Mouse (Mus musculus) neural tube, embryonic 14.5 days (tissue): ENCODE results near the gene Slc12a5. TPM values are rescaled to one million over a fixed set of nuclear protein-coding genes. Genes with fewer than 3 reads are reported as not detected.

Source experiments
- ATAC-seq: fragments of 200-750 bp; cut with Nextera tagmentation; 2 replicates; pipeline ENCODE4 v1.8.0; 2017; ENCODE audit warnings: low read depth, mild to moderate bottlenecking, moderate TSS enrichment, moderate library complexity
- H3K27ac ChIP-seq: fragments of 300-500 bp; sonication (generic); 2 replicates; pipeline ENCODE4 v1.5.1; 2014; ENCODE audit warnings: low read depth, mild to moderate bottlenecking, control low read depth, low read length, moderate library complexity, mixed read lengths
- H3K27me3 ChIP-seq: fragments of 300-500 bp; sonication (generic); 2 replicates; pipeline ENCODE4 v1.6.1; 2014; ENCODE audit warnings: low read length; ENCODE audit not compliant: control insufficient read depth, insufficient read depth
- H3K36me3 ChIP-seq: fragments of 300-500 bp; sonication (generic); 2 replicates; pipeline ENCODE4 v1.6.1; 2014; ENCODE audit warnings: low read length, mixed read lengths; ENCODE audit not compliant: control insufficient read depth, insufficient read depth
- H3K4me1 ChIP-seq: fragments of 300-500 bp; sonication (generic); 2 replicates; pipeline ENCODE4 v1.6.1; 2014; ENCODE audit warnings: low read length; ENCODE audit not compliant: control insufficient read depth, insufficient read depth
- H3K4me2 ChIP-seq: fragments of 300-500 bp; sonication (generic); 2 replicates; pipeline ENCODE4 v1.6.1; 2014; ENCODE audit warnings: mild to moderate bottlenecking, low read depth, low read length, control low read depth
- H3K4me3 ChIP-seq: fragments of 300-500 bp; sonication (generic); 2 replicates; pipeline ENCODE4 v1.5.1; 2014; ENCODE audit warnings: low read depth, low read length, control low read depth, mixed read lengths
- H3K9ac ChIP-seq: fragments of 300-500 bp; sonication (generic); replicated peaks from 2 replicates; pipeline ENCODE4 v1.6.1; 2014; ENCODE audit warnings: low read depth, mild to moderate bottlenecking, control low read depth, low read length, mixed read lengths
- H3K9me3 ChIP-seq: fragments of 300-500 bp; sonication (generic); 2 replicates; pipeline ENCODE4 v1.6.1; 2016; ENCODE audit warnings: low read length; ENCODE audit not compliant: control insufficient read depth
- WGBS: fragments of 180-500 bp; shearing (Covaris S2); extraction: QIAGEN DNeasy Blood & Tissue Kit; methylation state at CpG from one replicate; pipeline ENCODE4 v1.1.7; 2014; 5-methylcytosine and 5-hydroxymethylcytosine counted together
- polyA plus RNA-seq: library from polyadenylated mRNA; unstranded; fragments of >200 nt; fragmentation: Nextera tagmentation; extraction: Ambion mirVana; gene quantifications from 2 replicates; pipeline ENCODE4 v1.2.1, GENCODE M21; 2014

Slc12a5 gene
- polyA plus RNA-seq, 1 experiment from 2014 or later: 68.8 TPM

DNA sequence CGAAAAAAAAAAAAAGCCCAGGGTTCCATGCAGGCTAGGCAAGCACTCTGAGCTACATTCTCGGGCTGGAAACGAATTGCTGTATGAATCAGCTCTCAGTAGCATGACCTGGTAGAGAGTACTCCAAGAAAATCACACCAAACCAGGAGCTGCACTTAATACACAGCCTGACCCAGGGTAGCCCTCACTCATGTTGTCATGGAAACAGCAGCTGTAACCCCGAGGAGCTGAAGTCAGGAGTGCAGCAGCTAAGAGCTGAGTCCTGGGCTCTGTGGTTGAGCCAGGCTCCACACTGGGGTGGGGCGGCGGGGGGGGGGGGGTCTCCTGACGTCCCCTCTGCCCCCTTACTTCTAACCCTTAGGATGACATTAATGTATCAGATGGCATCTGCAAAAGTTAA, 38.6 kb upstream of the Slc12a5 start:
- Histone ChIP-seq H3K4me2 (no peak overlapping the region), H3K9ac (no peak overlapping the region), H3K9me3 (no peaks in the 10 kb centered on the region), H3K4me3 (no peak overlapping the region), H3K27me3 (no peaks in the 10 kb centered on the region), H3K36me3 (no peaks in the 10 kb centered on the region), H3K4me1 (peaks cover 8% of the 10 kb centered on the region; the same call in 1 of the 2 replicates), H3K27ac (no peak overlapping the region)
- ATAC-seq: peak; percentile 36; the same call in 1 of the 2 replicates
- 49% methylated on average over 7 of the region's 7 CpGs for WGBS

DNA sequence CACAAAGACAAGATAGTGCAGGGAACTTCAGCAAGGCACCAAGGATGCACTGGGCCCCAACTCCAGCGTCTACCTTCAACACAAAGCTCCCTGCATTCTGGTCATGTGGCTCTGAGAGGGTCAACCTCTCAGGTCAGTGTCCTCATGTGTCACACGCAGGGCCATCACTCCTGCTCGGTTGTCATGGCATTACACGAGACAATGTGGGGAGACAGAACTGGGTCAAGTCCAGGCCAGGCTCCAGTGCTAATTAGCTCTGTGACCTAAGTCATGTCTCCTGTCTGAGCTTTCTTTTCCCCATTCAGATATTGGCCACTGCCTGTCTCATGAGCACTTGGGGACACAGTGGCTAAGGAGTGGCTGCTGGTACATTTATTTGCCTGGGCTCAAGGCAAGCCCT, 37.3 kb upstream of the Slc12a5 start:
- Histone ChIP-seq H3K4me1 (peaks cover 8% of the 10 kb centered on the region; the same call in 1 of the 2 replicates), H3K9me3 (no peaks in the 10 kb centered on the region), H3K4me3 (no peak overlapping the region), H3K9ac (no peak overlapping the region), H3K4me2 (no peak overlapping the region), H3K27ac (no peak overlapping the region), H3K36me3 (no peaks in the 10 kb centered on the region), H3K27me3 (no peaks in the 10 kb centered on the region)
- no peak for ATAC-seq
- 22% methylated on average over 4 of the region's 4 CpGs for WGBS

DNA sequence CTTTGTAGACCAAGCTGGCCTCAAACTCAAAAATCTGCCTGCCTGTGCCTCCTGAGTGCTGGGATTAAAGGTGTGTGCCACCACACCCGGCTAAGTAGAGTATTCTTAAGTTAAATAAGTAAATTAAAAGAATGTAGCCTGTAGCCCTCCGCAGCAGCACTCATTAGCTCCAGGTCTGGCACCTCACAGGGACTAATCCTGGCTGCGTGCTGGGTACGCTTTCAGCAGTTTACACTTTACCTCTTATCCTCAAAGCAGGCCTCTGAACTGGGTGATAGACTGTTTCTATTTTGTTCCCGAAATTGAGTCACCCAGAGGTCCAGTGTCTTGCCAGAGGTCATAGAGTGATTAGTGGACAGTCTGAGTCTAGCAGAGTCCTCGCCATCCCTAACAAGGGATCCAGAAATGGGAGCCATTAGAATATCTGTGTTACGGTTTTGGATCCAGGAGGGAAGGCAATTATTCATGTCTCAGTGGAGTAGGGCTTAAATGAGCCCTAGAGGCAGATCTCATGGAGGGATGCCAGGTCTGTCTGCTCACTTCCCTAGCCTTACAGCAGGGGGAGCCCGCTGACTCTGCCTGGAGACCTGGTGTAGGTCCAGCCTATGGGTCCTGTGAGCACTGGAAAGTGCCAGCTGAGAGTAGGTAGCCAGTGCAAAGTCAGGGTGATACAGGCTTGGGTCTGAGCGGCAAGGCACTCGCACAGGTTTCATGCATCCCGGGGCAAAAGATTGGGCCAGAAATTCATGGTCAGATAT, 36.3 kb upstream of the Slc12a5 start:
- WGBS: 35% methylated on average over 11 of the region's 11 CpGs
- H3K4me3 ChIP-seq: no peak overlapping the region
- no peaks in the 10 kb centered on the region for H3K36me3 ChIP-seq
- H3K9me3 ChIP-seq: no peaks in the 10 kb centered on the region
- no peaks in the 10 kb centered on the region for H3K27me3 ChIP-seq
- peaks cover 8% of the 10 kb centered on the region; the same call in 1 of the 2 replicates for H3K4me1 ChIP-seq
- H3K9ac ChIP-seq: no peak overlapping the region
- 0 out of 2 replicates have a peak overlapping the region, but pooled peaks have one; percentile 16 for H3K27ac ChIP-seq
- no peak overlapping the region for H3K4me2 ChIP-seq
- ATAC-seq: peak; percentile 76; the same call in 1 of the 2 replicates

DNA sequence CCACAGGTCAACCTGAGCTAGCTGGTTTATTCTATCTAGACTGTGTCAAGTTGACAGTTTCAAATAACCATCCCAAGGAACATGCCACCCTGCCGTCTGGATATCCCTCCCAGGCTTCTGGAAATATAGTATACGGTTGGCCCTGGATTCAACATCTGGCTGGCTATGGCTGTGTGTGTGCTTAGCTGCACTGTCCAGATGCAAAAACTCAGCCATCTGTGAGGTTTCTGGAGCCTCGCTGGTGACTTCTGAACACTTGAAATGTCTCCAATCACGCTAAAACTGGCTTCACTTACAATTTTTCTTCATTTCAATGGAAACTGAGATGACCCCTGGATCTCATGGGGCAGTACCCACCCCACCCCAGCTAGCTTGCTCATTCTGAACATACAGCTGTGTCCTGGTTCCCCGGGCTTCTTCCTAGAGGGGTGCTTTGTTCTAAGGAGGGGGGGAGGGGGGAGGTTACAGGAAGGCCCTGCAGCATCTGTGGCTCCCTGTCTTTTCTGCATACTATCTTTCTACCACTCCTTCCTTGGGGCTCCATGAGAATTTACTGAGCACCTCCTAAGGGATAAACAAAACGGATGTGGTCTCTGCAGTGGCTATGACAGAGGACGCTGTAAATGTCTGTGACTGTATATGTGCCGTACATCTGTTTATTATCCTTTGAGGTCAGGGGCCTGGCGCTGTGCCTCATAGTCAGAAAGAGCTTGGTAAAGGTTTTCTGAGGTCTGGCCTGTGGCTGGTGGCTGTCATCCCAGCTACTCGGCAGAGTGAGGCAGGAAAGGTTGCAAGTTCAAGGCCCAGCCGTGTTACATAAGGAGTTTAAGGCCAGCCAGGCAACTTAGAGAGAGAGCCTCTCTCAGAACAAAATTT, 29.7 kb upstream of the Slc12a5 start:
- Histone ChIP-seq H3K27me3 (no peaks in the 10 kb centered on the region), H3K36me3 (no peaks in the 10 kb centered on the region), H3K4me2 (no peak overlapping the region), H3K9ac (no peak overlapping the region), H3K9me3 (no peaks in the 10 kb centered on the region), H3K27ac (no peak overlapping the region), H3K4me1 (no peaks in the 10 kb centered on the region), H3K4me3 (no peak overlapping the region)
- no peak for ATAC-seq
- WGBS: 55% methylated on average over 11 of the region's 11 CpGs

GRCm38 (mm10) chr2:164933534-164933933, 27.1 kb upstream of the Slc12a5 start:
- Histone ChIP-seq H3K4me1 (peaks cover 5% of the 10 kb centered on the region; the same call in 1 of the 2 replicates), H3K4me2 (no peak overlapping the region), H3K4me3 (no peak overlapping the region), H3K36me3 (no peaks in the 10 kb centered on the region), H3K9me3 (no peaks in the 10 kb centered on the region), H3K9ac (no peak overlapping the region), H3K27ac (no peak overlapping the region), H3K27me3 (no peaks in the 10 kb centered on the region)
- 43% methylated on average over 10 of the region's 10 CpGs for WGBS
- ATAC-seq: no peak

DNA sequence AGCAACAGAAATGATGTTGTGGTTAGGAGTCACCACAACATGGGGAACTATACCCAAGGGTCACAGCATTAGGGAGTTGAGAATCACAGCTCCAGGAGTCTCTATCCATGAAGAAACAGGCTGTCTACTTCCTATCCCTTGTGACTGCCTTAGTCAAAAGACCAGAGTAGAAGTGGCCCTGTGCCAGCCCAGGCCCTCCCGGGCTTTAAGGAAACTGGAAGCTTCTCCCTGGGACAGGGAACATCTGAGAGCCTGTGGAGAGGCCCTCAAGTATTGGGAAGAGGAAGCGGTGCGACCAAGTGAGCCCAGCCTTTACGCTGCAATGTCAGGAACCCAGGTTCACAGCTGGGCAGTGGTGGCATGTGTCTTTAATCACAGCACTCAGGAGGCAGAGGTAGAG, 24.6 kb upstream of the Slc12a5 start:
- Histone ChIP-seq H3K9me3 (no peaks in the 10 kb centered on the region), H3K4me1 (peaks cover 21% of the 10 kb centered on the region), H3K36me3 (no peaks in the 10 kb centered on the region), H3K4me3 (no peak overlapping the region), H3K4me2 (no peak overlapping the region), H3K27ac (no peak overlapping the region), H3K27me3 (no peaks in the 10 kb centered on the region), H3K9ac (no peak overlapping the region)
- WGBS: 84% methylated on average over 4 of the region's 4 CpGs
- no peak for ATAC-seq

DNA sequence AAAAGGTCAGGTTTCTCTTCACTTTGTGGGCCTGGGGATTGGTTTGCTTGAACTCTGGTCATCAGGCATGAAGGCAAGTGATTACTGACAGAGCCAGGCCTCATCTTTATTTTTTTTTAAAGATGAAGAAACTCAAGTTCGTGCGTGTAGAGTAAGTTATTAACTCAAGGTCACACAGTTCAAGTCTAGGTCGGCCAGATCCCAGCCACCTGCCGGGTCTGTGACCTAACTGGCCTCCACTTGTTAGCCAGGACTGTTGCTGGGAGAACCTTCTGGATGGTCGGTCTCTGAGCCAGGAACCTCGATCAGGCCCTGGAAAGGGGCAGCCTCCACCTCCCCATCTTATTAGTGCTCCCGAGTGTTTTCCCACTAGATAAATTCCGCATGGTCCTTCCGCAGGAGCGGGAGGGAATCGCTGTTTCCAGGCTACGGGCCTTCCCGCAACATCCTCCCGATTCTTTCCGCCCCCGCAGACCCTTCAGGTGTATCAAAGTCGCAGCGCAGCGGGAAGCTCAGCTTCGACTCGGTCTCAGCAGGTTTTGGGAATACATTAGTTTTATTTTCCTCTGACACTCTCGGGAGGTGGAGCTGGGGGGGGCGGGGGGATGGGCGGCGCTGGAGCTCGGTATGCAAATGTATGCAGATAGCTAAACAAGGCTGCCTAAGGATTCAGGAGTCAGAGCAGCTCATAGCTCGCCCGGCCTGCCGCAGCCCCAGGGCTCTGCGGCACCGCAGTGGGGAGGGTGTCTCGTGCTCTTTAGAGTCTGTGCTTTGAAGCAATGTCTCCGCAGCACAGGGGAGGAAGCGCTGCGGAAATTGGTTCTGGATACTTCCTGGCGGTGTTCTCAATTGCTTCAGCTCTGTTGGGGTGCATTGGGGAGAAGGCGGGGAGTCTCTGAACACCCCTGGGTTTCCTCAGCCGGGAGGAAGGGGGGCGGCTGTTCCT, 22.2 kb upstream of the Slc12a5 start:
- H3K27me3 ChIP-seq: no peaks in the 10 kb centered on the region

GRCm38 (mm10) chr2:164939106-164939505, 21.5 kb upstream of the Slc12a5 start:
- peak overlapping the region; percentile 22 for H3K4me3 ChIP-seq
- WGBS: under 1% methylated on average over 11 of the region's 11 CpGs

More for the DNA sequence above, 22.2 kb upstream of the Slc12a5 start:
- Histone ChIP-seq H3K4me1 (peaks cover 21% of the 10 kb centered on the region), H3K9ac (peak overlapping the region; percentile 53), H3K27ac (peak overlapping the region; percentile 87), H3K9me3 (no peaks in the 10 kb centered on the region), H3K4me2 (peak overlapping the region; percentile 69), H3K4me3 (peak overlapping the region; percentile 22), H3K36me3 (no peaks in the 10 kb centered on the region)
- peak; percentile 93 for ATAC-seq
- WGBS: 2% methylated on average over 39 of the region's 39 CpGs

More at GRCm38 (mm10) chr2:164939106-164939505, 21.5 kb upstream of the Slc12a5 start:
- no peaks in the 10 kb centered on the region for H3K36me3 ChIP-seq
- no peaks in the 10 kb centered on the region for H3K27me3 ChIP-seq
- no peaks in the 10 kb centered on the region for H3K9me3 ChIP-seq
- H3K4me2 ChIP-seq: peak overlapping the region; percentile 69
- peak overlapping the region; percentile 53 for H3K9ac ChIP-seq
- peak overlapping the region; percentile 87 for H3K27ac ChIP-seq
- peaks cover 21% of the 10 kb centered on the region for H3K4me1 ChIP-seq
- peak; percentile 64 for ATAC-seq
